Mouse (Mus musculus) erythroblast, embryonic 14.5 days (primary cell): ENCODE measurements around the gene Olfr1175-ps.

Experiments
- GATA1 ChIP-seq: IDR thresholded peaks from 2 replicates; pipeline ENCODE4 v1.6.1; 2012; ENCODE audit warnings: low read length, inconsistent platforms, mixed read lengths
- TAL1 ChIP-seq: IDR thresholded peaks from 3 replicates; pipeline ENCODE4 v1.6.1; 2012; ENCODE audit warnings: low read length, inconsistent platforms, mixed read lengths

- TF ChIP-seq TAL1 = no peak
- TF ChIP-seq GATA1 = no peak
These were observed 19.4 kb upstream of the Olfr1175-ps start, which contains the start of gene Olfr1177-ps for GRCm38 (mm10) chr2:88346392-88346791.
